ENCODE assay signal across 17 mouse cellular contexts in genomic region chr10:31049352-31049751, GRCm38 (mm10).
"Had no signal": no experiment of that assay in that cellular context is flagged by ENCODE, and none has a peak within 500 bp of the region (broad histone marks: within the 10 kb centered on the region; RNA-seq: fewer than 3 reads in every experiment).

No protein-coding gene starts in this region.

- H3K4me3 ChIP-seq: lung, embryonic 15.5 days; megakaryocyte, embryonic 14.5 days; midbrain, embryonic 13.5 days; midbrain, embryonic 15.5 days; neural tube, embryonic 12.5 days; stomach, embryonic 15.5 days had no signal

- H3K4me2 ChIP-seq: lung, embryonic 15.5 days; midbrain, embryonic 11.5 days; midbrain, embryonic 13.5 days; midbrain, embryonic 15.5 days; neural tube, embryonic 12.5 days; stomach, embryonic 15.5 days had no signal

- H3K4me1 ChIP-seq: lung, embryonic 15.5 days; megakaryocyte, embryonic 14.5 days; midbrain, embryonic 13.5 days; midbrain, embryonic 15.5 days; neural tube, embryonic 12.5 days; stomach, embryonic 15.5 days had no signal

- H3K27me3 ChIP-seq: lung, embryonic 15.5 days; megakaryocyte, embryonic 14.5 days; midbrain, embryonic 13.5 days; midbrain, embryonic 15.5 days; neural tube, embryonic 12.5 days; stomach, embryonic 15.5 days had no signal

- H3K9ac ChIP-seq: lung, embryonic 15.5 days; midbrain, embryonic 13.5 days; midbrain, embryonic 15.5 days; neural tube, embryonic 12.5 days; stomach, embryonic 15.5 days had no signal

- ATAC-seq: lung, postnatal 0 days; midbrain, embryonic 13.5 days; midbrain, embryonic 15.5 days had no signal

- H3K36me3 ChIP-seq: lung, embryonic 15.5 days; midbrain, embryonic 13.5 days; midbrain, embryonic 15.5 days; neural tube, embryonic 12.5 days; stomach, embryonic 15.5 days had no signal

- H3K9me3 ChIP-seq: lung, embryonic 15.5 days; midbrain, embryonic 13.5 days; midbrain, embryonic 15.5 days; neural tube, embryonic 12.5 days; stomach, embryonic 15.5 days had no signal

- DNase-seq: lung, adult 2 months; lung, postnatal 14 days; lung, postnatal 36 days; right cerebral cortex, postnatal 14 days; thymus, adult 2 months; thymus, postnatal 25 days; thymus, postnatal 4 days had no signal

- H3K27ac ChIP-seq: lung, embryonic 15.5 days; macrophage; midbrain, embryonic 13.5 days; midbrain, embryonic 15.5 days; neural tube, embryonic 12.5 days; stomach, embryonic 15.5 days; stomach, postnatal 0 days had no signal
